Mouse (Mus musculus): ENCODE data around the gene Nr5a1.

The Nr5a1 gene

GRCm38 (mm10) chr2:38714324-38714723 is at the start of gene Nr5a1:
Nr5a1 (minus strand) TSS chr2:38714542.
- no peak for DNase-seq (ENCODE audit: low spot score in 2 of 2)

- DNase-seq (ENCODE audit: low spot score in 2 of 2), result no peak
Measured at GRCm38 (mm10) chr2:38739847-38740246, 25.5 kb upstream of the Nr5a1 start.

DNA sequence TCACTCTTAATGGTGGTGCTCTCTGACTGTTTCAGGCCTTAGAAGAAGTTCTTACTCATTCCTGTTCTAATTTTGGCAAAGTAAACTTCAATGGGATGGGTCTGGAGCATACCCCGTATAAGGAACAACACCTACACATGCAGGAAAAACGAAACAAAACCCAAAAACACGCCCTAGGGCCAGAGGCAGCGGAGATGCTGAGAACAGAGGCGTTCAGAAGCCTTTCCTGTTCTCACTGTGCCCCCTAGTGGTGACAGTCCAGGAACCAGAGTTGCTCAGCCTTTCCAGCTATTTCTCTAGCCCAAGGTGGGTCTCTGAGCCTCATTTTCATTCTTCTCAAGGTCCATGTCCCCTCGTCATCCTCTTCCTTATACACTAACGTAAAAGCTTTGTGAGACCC is 25.1 kb upstream of the Nr5a1 start:
- peak; percentile 74 to 87 for DNase-seq (ENCODE audit: low spot score in 2 of 2)

DNA sequence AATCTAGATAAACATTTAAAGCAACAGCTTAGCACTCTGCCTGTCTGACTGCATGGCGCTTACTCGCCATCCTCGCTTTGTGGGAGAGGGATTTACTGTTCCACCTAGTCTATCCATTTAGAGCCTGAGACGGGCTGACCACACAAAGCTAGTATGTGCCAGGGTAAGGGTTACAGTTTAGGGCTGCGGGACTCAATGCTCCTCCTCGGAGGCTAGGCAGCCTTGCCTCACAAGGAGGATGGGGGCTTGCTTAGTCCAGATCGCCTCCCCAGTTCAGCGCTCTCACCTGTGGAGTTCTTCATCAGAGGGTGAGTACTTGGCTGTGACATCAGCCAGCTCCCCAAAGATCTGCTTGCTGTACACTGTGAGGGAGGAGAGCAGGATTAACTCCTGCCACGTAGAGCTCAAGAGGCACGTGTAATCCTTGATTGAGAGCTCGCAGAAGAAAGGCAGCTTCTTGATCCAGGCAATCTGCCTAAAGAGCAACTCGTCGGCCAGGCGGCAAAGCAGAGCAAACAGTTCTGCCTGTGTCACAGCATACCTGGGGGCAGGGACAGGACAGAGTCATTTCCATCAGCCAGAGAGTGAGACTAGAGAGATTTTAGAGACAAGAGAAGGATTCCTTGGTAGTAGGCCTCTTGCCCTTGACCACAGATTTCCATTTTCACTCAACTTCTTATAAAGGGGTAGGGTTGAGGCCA is 24.4 kb upstream of the Nr5a1 start:
- no peak for DNase-seq (ENCODE audit: low spot score in 2 of 2)

DNA sequence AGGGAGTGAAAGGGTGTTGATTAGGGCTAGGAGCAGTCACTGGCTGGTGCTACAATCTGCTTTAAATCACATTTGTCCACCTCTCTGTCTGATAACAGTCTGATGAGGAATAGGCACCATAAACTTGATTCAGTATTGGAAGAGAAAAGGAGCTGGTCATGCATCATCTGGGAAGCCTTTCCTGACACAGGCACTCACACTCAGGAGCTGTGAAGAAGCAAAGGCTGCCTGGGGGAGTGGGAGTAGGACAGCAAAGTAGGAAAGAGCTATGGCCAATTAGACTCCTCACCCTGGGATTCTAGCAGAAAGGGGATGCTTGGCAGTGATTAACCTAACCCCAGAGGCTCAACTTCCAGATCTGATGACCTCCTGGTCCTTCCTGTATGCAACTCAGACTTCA is 21.4 kb upstream of the Nr5a1 start:
- DNase-seq (ENCODE audit: low spot score in 2 of 2), result no peak

DNA sequence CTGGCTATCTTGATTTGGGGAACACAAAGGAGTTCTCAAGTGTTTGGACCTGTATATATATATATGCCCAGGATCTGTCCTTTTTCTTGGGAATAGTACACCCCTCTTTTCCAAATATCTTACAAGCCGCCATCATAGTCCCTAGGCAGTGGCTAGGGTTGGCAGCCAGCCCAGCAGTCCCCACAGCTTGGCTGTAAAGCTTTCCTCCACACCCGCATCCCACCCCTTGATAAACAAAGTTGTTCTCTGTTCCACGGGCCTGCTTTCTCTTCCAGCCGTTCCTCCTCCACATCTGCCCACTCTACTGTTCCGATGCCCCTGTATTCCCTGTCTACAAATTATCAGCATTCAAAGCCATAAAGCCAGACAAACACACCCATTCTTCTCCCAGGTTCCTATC is 20.4 kb upstream of the Nr5a1 start:
- no peak for DNase-seq (ENCODE audit: low spot score in 2 of 2)

DNA sequence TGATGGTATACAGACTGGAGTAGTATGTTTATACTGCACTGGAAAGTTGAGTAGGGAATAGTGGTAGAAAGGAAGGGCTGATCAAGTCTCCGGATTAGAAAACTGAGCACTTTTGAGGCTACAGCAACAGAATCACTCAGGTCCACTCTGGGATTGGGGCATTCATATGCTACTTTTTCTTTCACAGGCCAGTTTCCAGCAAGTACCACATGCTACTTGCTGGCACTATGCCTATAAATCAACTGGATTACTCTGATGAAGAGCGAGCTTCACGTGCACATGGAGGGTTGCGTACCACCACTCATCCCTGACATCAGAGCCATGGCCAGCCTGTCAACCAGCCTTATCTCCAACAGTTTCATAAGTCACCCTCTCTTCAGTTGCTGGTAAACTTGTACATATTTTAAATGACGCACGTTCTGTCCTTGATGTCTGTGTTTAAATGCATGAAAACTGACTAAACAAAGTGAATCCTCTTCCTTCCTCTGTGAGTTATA is 16.0 kb upstream of the Nr5a1 start:
- DNase-seq (ENCODE audit: low spot score in 2 of 2), result no peak

DNA sequence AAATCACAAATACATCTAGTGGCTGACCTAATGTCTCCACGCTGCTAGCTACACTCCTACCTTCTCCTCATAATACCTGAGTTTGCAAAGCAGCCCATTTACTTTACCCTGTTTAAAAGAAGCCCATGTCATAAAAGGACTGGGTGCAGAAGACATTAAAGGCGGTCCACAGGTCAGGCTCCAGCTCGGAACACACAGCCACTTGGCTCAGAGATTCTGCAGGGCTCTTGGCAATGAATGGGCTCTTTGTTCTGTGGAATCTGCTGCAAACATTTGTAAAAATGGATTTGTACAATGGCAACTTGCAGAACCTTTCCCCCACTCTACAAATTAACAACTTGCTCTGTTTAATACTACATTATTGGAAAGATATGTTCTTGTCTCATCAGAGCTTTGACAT is 11.1 kb upstream of the Nr5a1 start:
- no peak for DNase-seq (ENCODE audit: low spot score in 2 of 2)

GRCm38 (mm10) chr2:38723378-38723777 is 9.0 kb upstream of the Nr5a1 start:
- DNase-seq (ENCODE audit: low spot score in 2 of 2), result no peak

- no peak for DNase-seq (ENCODE audit: low spot score in 2 of 2)
Measured at GRCm38 (mm10) chr2:38722076-38722475, 7.7 kb upstream of the Nr5a1 start.

GRCm38 (mm10) chr2:38720661-38721060 is 6.3 kb upstream of the Nr5a1 start:
- DNase-seq (ENCODE audit: low spot score in 2 of 2), result no peak

GRCm38 (mm10) chr2:38719354-38719753 is 5.0 kb upstream of the Nr5a1 start:
- no peak for DNase-seq (ENCODE audit: low spot score in 2 of 2)

DNA sequence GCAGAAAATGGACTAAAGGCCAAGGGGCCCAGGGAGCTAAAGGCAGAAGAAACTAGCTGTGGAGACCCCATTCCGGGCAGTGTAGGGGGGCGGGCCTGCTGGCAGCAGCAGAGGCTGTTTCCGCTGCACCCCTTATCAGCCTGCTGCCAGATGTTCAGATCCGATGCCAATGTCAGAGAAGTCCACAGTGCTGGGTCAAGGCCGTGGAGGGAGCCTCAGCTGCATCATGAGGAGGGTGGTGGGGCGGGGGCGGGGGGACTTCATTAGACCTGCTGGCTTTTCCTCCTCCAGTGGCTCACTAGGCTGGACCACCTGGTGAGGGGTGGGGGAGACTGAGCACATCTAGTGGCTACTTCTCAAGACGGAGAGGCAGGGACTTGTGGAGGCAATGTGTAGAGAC is 4.3 kb upstream of the Nr5a1 start:
- DNase-seq (ENCODE audit: low spot score in 2 of 2), result no peak

GRCm38 (mm10) chr2:38717436-38717835 is 3.1 kb upstream of the Nr5a1 start:
- no peak for DNase-seq (ENCODE audit: low spot score in 2 of 2)

- DNase-seq (ENCODE audit: low spot score in 2 of 2), result no peak
Measured at GRCm38 (mm10) chr2:38713596-38713995, 746 bp downstream of the Nr5a1 start.

GRCm38 (mm10) chr2:38712769-38713125 is 1.6 kb downstream of the Nr5a1 start:
- no peak for DNase-seq (ENCODE audit: low spot score in 2 of 2)

DNA sequence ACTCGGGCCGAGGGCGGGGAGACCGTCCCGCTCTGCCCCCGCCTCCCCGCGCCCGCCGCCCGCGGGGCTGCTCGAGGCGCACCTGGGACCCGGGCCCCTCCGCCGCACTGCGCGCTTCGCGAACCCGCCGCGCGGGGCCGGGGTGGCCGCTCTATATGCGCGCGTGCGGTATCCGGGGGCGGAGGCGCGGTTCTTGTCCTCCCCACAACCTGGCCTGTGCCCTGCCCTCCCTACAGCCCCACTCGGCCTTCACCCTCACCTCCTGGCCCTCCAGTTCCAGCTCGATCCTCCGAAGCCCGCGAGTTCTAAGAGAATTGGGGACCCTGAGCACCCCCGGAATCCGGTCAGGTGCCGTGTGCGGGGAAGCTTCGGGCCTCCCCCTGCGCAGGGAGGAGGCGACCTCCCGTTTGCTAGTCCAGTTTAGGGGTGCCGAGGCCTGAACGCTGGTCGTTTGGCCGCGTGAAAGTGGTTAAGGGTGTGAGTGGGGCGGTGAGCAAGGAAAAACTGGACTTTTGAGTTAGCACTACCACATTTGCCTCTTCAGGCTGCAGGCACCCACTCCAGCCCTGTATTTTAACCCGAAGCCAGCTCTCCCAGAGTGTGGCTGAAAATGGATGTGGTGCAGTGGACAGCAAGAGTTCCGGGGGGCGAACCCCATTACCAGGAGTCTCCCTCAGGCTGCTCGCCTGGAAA is 2.1 kb downstream of the Nr5a1 start:
- no peak for DNase-seq (ENCODE audit: low spot score in 2 of 2)

DNA sequence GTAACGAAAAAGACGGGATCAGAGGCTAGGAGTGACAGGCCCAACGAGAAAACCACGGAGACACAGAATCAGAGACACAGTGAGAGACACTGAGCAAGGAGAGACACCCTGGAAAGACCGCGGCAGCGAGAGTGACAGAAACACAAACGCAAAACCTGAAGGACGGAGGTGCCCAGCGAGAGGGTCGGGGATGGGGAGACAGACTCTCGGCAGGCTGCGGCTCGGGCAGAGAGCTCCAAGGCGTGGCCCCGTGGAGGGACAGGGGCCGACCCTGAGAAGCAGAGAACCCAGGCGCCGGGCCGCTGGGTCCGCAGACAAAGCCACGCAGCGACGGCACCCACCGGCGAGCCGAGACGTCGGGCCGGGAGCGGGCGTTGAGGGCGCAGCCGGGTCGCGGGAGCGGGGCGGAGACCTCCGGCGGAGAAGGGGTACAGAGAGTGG is 2.9 kb downstream of the Nr5a1 start:
- no peak for DNase-seq (ENCODE audit: low spot score in 2 of 2)

GRCm38 (mm10) chr2:38710304-38711241 is 3.8 kb downstream of the Nr5a1 start:
- no peak for DNase-seq (ENCODE audit: low spot score in 2 of 2)

DNA sequence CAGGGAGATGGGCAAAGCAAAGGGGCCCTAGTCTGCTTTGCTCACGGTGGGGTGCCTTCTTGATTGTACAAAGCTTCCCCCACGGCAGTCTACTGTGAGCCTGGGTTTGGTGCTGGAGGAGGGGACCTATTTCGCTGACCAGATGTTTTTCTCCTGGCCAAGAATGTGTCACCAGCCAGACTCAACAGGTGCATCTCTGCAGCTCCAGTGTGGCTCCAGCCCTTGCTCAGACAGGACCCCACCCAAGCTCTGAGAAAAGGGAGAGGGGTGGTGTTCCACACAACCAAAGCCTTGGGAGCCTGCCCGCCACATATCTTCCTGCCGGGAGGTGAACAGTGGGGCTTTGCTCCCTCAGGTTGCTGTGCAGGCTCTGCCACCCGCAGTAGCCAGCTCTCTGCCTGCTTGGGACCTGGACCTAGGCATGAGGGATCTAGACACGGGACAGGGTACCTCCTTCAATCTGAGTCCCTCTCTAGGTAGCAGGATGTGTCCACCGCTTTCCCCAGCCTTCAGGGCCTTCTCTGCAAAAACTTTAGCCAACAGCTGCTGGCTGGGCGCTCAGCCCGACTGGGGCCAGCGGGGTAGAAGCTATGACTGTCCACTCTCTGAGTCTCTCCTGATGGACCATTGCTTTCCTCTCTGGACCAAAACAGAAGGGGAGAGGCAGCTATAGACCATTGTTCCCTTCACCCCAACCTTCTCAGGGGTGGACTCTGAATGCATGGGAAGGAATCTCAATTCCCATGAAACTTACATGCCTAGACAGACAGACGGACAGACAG is 5.2 kb downstream of the Nr5a1 start:
- no peak for DNase-seq (ENCODE audit: low spot score in 2 of 2)

DNA sequence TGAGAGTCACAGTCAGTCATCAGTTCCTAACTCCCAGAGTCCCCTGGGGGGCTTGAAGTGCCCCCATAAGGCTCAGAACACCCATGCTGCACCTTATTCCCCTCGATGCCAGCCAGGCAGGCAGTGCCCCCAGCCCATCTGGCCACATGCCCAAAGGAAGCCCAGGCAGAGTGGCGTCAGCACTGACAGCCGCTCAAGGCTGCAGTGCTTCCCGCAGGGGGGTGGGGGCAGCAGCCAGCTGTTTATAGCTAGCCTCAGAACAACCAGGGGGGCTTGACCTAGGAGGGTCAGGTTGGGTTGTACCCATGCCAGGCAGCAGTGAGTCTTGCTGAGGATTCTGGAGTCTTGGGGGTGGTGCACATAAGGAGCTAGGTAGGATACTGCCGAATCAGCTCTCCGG is 7.7 kb downstream of the Nr5a1 start:
- DNase-seq (ENCODE audit: low spot score in 2 of 2), result no peak

- DNase-seq (ENCODE audit: low spot score in 2 of 2), result no peak
Measured at GRCm38 (mm10) chr2:38705036-38705435, 9.3 kb downstream of the Nr5a1 start.
